Mouse (Mus musculus) kidney, postnatal 0 days (tissue): ENCODE results near the gene Cyp19a1. TPM values are rescaled to one million over a fixed set of nuclear protein-coding genes. Genes with fewer than 3 reads are reported as not detected.

Source experiments
- ATAC-seq: fragments of 200-750 bp; cut with Nextera tagmentation; replicated peaks from 2 replicates; pipeline ENCODE4 v1.8.0; 2017; ENCODE audit warnings: low read depth, moderate number of reproducible peaks, moderate TSS enrichment, moderate library complexity; ENCODE audit not compliant: low FRiP score
- DNase-seq: peaks from one replicate; pipeline ENCODE4 v3.0.0-alpha.2; 2016; ENCODE audit warnings: low spot score
- H3K27ac ChIP-seq: fragments of 300-500 bp; sonication (generic); 2 replicates; pipeline ENCODE4 v1.5.1; 2014; ENCODE audit warnings: mild to moderate bottlenecking
- H3K27me3 ChIP-seq: fragments of 300-500 bp; sonication (generic); 2 replicates; pipeline ENCODE4 v1.6.1; 2014; ENCODE audit warnings: low read length, mixed read lengths; ENCODE audit not compliant: insufficient read depth
- H3K36me3 ChIP-seq: fragments of 300-500 bp; sonication (generic); 2 replicates; pipeline ENCODE4 v1.6.1; 2014; ENCODE audit warnings: low read length, mixed read lengths; ENCODE audit not compliant: insufficient read depth
- H3K4me1 ChIP-seq: fragments of 300-500 bp; sonication (generic); replicated peaks from 2 replicates; pipeline ENCODE4 v1.6.1; 2014; ENCODE audit warnings: antibody characterized with exemption, low read length, mixed read lengths; ENCODE audit not compliant: insufficient read depth
- H3K4me2 ChIP-seq: fragments of 300-500 bp; sonication (generic); 2 replicates; pipeline ENCODE4 v1.6.1; 2014; ENCODE audit warnings: mild to moderate bottlenecking, low read length, moderate library complexity, mixed read lengths
- H3K4me3 ChIP-seq: fragments of 300-500 bp; sonication (generic); replicated peaks from 2 replicates; pipeline ENCODE4 v1.5.1; 2014; ENCODE audit warnings: low read depth, low read length
- H3K9ac ChIP-seq: fragments of 300-500 bp; sonication (generic); 2 replicates; pipeline ENCODE4 v1.6.1; 2014; ENCODE audit warnings: low read depth, low read length
- H3K9me3 ChIP-seq: fragments of 300-500 bp; sonication (generic); replicated peaks from 2 replicates; pipeline ENCODE4 v1.6.1; 2016; ENCODE audit warnings: low read length, inconsistent platforms, mixed read lengths
- CTCF ChIP-seq: IDR thresholded peaks from 2 replicates; pipeline ENCODE4 v1.5.1; 2016; ENCODE audit warnings: antibody characterized with exemption, low read depth, mild to moderate bottlenecking, moderate library complexity
- WGBS: fragments of 180-500 bp; shearing (Covaris S2); extraction: QIAGEN DNeasy Blood & Tissue Kit; methylation state at CpG from one replicate; pipeline ENCODE4 v1.1.7; 2014; 5-methylcytosine and 5-hydroxymethylcytosine counted together
- polyA plus RNA-seq: library from polyadenylated mRNA; unstranded; fragments of >200 nt; fragmentation: Nextera tagmentation; extraction: Ambion mirVana; gene quantifications from 2 replicates; pipeline ENCODE4 v1.2.1, GENCODE M21; 2015

Cyp19a1 gene
- polyA plus RNA-seq, 1 experiment from 2014 or later, result not detected

GRCm38 (mm10) chr9:54287804-54288203 lies 19.9 kb upstream of the Cyp19a1 start:
- Histone ChIP-seq H3K9me3 (no peaks in the 10 kb centered on the region), H3K9ac (no peak overlapping the region), H3K27me3 (no peaks in the 10 kb centered on the region), H3K27ac (no peak overlapping the region), H3K36me3 (no peaks in the 10 kb centered on the region), H3K4me3 (no peak overlapping the region), H3K4me1 (peaks cover 3% of the 10 kb centered on the region; the same call in 1 of the 2 replicates), H3K4me2 (no peak overlapping the region)
- ATAC-seq (no peak), DNase-seq (peak; percentile 29)
- no peak for TF ChIP-seq CTCF
- 23% methylated on average over 5 of the region's 5 CpGs for WGBS

GRCm38 (mm10) chr9:54286331-54286987 lies 18.5 kb upstream of the Cyp19a1 start, which contains the start of gene Gldn:
Gldn (plus strand) TSS chr9:54286486.
- Histone ChIP-seq H3K4me2 (peak within 1 kb of the TSS; percentile 71), H3K4me3 (peak within 1 kb of the TSS; percentile 24), H3K27me3 (no peaks in the 10 kb centered on the region), H3K9ac (peak within 1 kb of the TSS; percentile 43), H3K27ac (peak within 1 kb of the TSS; percentile 42; the same call in 1 of the 2 replicates), H3K9me3 (no peaks in the 10 kb centered on the region), H3K36me3 (no peaks in the 10 kb centered on the region), H3K4me1 (peaks cover 3% of the 10 kb centered on the region; the same call in 1 of the 2 replicates)
- 2% methylated on average over 61 of the region's 61 CpGs for WGBS
- 0 out of 2 replicates have a peak, but pooled peaks have one; percentile 1 for TF ChIP-seq CTCF
- DNase-seq, result peak; percentile 5
- ATAC-seq, result peak; percentile 49

- ATAC-seq (no peak), DNase-seq (no peak)
- no peaks in the 10 kb centered on the region for H3K27me3 ChIP-seq
- no peaks in the 10 kb centered on the region for H3K9me3 ChIP-seq
- TF ChIP-seq CTCF, result no peak
- no peak overlapping the region for H3K9ac ChIP-seq
- WGBS, result 87% methylated on average over 12 of the region's 12 CpGs
- no peak overlapping the region for H3K27ac ChIP-seq
- no peaks in the 10 kb centered on the region for H3K4me1 ChIP-seq
- no peaks in the 10 kb centered on the region for H3K36me3 ChIP-seq
- no peak overlapping the region for H3K4me2 ChIP-seq
- H3K4me3 ChIP-seq, result no peak overlapping the region
Observed at GRCm38 (mm10) chr9:54279046-54279589, 11.2 kb upstream of the Cyp19a1 start.

GRCm38 (mm10) chr9:54275283-54275682 lies 7.4 kb upstream of the Cyp19a1 start:
- Histone ChIP-seq H3K9ac (no peak overlapping the region), H3K4me3 (no peak overlapping the region), H3K27me3 (no peaks in the 10 kb centered on the region), H3K36me3 (no peaks in the 10 kb centered on the region), H3K4me1 (no peaks in the 10 kb centered on the region), H3K27ac (no peak overlapping the region), H3K4me2 (no peak overlapping the region), H3K9me3 (no peaks in the 10 kb centered on the region)
- 86% methylated on average over 4 of the region's 4 CpGs for WGBS
- ATAC-seq (no peak), DNase-seq (no peak)
- no peak for TF ChIP-seq CTCF

GRCm38 (mm10) chr9:54270889-54271288 lies 3.0 kb upstream of the Cyp19a1 start:
- TF ChIP-seq CTCF, result no peak
- DNase-seq, result peak; percentile 38
- no peaks in the 10 kb centered on the region for H3K9me3 ChIP-seq
- no peaks in the 10 kb centered on the region for H3K27me3 ChIP-seq
- 43% methylated on average over 5 of the region's 5 CpGs for WGBS
- no peaks in the 10 kb centered on the region for H3K4me1 ChIP-seq
- H3K36me3 ChIP-seq, result no peaks in the 10 kb centered on the region
- no peak overlapping the region for H3K9ac ChIP-seq
- no peak overlapping the region for H3K4me2 ChIP-seq
- ATAC-seq, result no peak
- no peak overlapping the region for H3K27ac ChIP-seq
- H3K4me3 ChIP-seq, result no peak overlapping the region

- TF ChIP-seq CTCF, result no peak
- no peak overlapping the region for H3K4me2 ChIP-seq
- no peak overlapping the region for H3K9ac ChIP-seq
- DNase-seq (no peak), ATAC-seq (no peak)
- no peaks in the 10 kb centered on the region for H3K9me3 ChIP-seq
- H3K36me3 ChIP-seq, result no peaks in the 10 kb centered on the region
- no peaks in the 10 kb centered on the region for H3K27me3 ChIP-seq
- no peak overlapping the region for H3K27ac ChIP-seq
- WGBS, result 77% methylated on average over 6 of the region's 6 CpGs
- H3K4me3 ChIP-seq, result no peak overlapping the region
- no peaks in the 10 kb centered on the region for H3K4me1 ChIP-seq
Observed at GRCm38 (mm10) chr9:54269987-54270386, 2.1 kb upstream of the Cyp19a1 start.

GRCm38 (mm10) chr9:54264754-54265153 lies 3.2 kb downstream of the Cyp19a1 start:
- Histone ChIP-seq H3K4me3 (no peak overlapping the region), H3K9me3 (no peaks in the 10 kb centered on the region), H3K36me3 (no peaks in the 10 kb centered on the region), H3K27ac (no peak overlapping the region), H3K9ac (no peak overlapping the region), H3K4me1 (no peaks in the 10 kb centered on the region), H3K4me2 (no peak overlapping the region), H3K27me3 (no peaks in the 10 kb centered on the region)
- WGBS, result 74% methylated on average over 4 of the region's 4 CpGs
- ATAC-seq, result no peak
- TF ChIP-seq CTCF, result no peak
- DNase-seq, result no peak
